Mouse (Mus musculus): Measurements from ENCODE around the gene Exd2. TPM values are rescaled to one million over a fixed set of nuclear protein-coding genes. Genes with fewer than 3 reads are reported as not detected.

The Exd2 gene
- polyA plus RNA-seq (2012; rRNA removed) = 19.0 and 24.2 TPM in 2 replicates

DNA sequence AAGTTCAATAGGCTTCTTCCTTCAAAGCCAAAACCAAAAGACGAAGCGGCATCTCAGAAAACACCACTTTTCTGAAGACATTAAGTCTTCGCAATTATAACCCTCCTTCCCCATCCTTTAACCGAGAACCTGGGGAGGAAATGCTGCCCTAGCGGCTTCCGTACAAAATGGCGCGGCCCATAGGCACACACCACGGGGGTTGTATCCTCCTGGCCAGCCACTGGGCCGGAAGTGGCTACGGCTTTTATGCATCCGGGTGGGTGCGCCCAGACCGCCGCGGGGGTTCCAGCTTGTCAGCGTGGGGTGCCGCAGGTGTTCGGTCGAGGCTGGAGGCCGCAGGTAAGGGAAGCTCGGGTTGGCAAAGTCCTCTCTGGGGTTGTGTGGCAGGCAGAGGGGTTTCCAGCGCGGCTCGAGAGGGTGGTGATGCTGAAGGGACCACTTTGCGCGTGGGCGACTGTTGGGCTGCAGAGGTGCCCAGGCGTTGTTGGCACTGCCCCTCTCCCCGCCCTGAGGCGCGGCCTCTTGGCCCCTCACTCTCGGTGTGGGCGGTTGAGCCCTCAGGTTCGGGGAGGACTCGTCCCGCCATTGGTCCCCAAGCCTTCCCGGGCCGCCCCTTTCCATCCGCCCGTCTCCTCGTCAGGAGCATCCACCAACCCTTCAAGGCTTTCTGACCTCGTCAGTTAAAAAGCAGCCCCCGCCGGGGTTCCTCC lies at the start of gene Exd2:
Gene Exd2, plus strand, starts transcription at position 154 of the 710 bp plus-strand sequence.
- H3K36me3 ChIP-seq (ENCODE audit: control insufficient read depth, insufficient read depth, low read length) = no peaks in the 10 kb centered on the region
- H3K4me1 ChIP-seq (ENCODE audit: control insufficient read depth, insufficient read depth, low read length) = peaks cover 3% of the 10 kb centered on the region; the same call in 1 of the 2 replicates
- TF ChIP-seq CTCF (IDR thresholded peaks at IDR 0.05; ENCODE audit: control insufficient read depth, insufficient read depth, insufficient replicate concordance, low read depth, low read length) (no peak), POLR2A (IDR thresholded peaks at IDR 0.05; ENCODE audit: control insufficient read depth, low read depth, low read length) (peak; percentile 82)
- H3K4me3 ChIP-seq (ENCODE audit: control insufficient read depth, low read depth, low read length) = peak within 1 kb of the TSS; percentile 99
- H3K27ac ChIP-seq (ENCODE audit: control insufficient read depth, insufficient read depth, low read depth, low read length) = peak within 1 kb of the TSS; percentile 97
- no peaks in the 10 kb centered on the region for H3K27me3 ChIP-seq (ENCODE audit: control insufficient read depth, insufficient read depth, low read length)

DNA sequence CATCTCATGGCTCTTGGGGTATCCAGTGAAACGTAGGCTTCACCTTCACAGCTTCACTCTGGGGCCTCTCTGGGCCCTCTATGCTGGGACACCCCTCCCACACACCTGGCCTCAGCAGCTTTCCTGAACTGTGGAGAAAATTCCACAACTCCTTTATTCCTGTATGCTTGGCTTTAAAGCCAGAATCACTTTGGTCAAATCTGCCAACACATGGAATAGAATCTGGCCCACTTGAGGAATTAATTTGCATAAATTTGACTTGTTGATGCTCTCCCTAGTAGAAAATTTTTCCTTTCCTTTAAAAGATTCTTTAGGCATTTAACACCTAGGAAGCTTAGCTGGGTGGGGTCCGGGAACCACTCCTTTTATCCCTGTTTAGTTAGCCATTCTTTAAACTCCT lies 47.8 kb upstream of the Exd2 start:
- no peak overlapping the region for H3K27ac ChIP-seq (ENCODE audit: control insufficient read depth, insufficient read depth, low read depth, low read length)
- TF ChIP-seq POLR2A (IDR thresholded peaks at IDR 0.05; ENCODE audit: control insufficient read depth, low read depth, low read length) = no peak
- TF ChIP-seq CTCF (IDR thresholded peaks at IDR 0.05; ENCODE audit: control insufficient read depth, insufficient read depth, insufficient replicate concordance, low read depth, low read length) = no peak
- H3K4me3 ChIP-seq (ENCODE audit: control insufficient read depth, low read depth, low read length) = no peak overlapping the region
- H3K4me1 ChIP-seq (ENCODE audit: control insufficient read depth, insufficient read depth, low read length) = no peaks in the 10 kb centered on the region
- no peaks in the 10 kb centered on the region for H3K27me3 ChIP-seq (ENCODE audit: control insufficient read depth, insufficient read depth, low read length)
- H3K36me3 ChIP-seq (ENCODE audit: control insufficient read depth, insufficient read depth, low read length) = no peaks in the 10 kb centered on the region

DNA sequence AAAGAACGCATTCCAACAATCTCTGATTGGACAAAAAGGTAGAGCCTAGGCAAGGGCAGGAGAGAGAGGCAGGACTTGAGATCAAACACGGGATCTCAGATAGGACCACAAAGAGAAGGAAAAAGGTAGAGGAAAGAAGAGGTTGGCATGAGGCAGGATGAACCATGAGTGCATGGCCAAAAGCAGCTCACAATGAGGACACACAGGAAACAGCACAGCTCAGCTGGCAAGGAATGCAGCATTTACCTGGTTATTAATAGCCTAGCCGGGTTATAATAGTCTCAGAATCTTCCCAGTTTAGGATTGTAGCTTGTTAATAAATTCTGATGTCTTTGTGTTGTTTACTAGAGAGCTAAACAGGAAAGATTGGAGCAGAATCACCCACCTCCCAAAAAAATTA lies 35.2 kb upstream of the Exd2 start:
- TF ChIP-seq CTCF (IDR thresholded peaks at IDR 0.05; ENCODE audit: control insufficient read depth, insufficient read depth, insufficient replicate concordance, low read depth, low read length) (no peak), POLR2A (IDR thresholded peaks at IDR 0.05; ENCODE audit: control insufficient read depth, low read depth, low read length) (no peak)
- no peaks in the 10 kb centered on the region for H3K27me3 ChIP-seq (ENCODE audit: control insufficient read depth, insufficient read depth, low read length)
- H3K36me3 ChIP-seq (ENCODE audit: control insufficient read depth, insufficient read depth, low read length) = no peaks in the 10 kb centered on the region
- no peak overlapping the region for H3K27ac ChIP-seq (ENCODE audit: control insufficient read depth, insufficient read depth, low read depth, low read length)
- no peak overlapping the region for H3K4me3 ChIP-seq (ENCODE audit: control insufficient read depth, low read depth, low read length)
- no peaks in the 10 kb centered on the region for H3K4me1 ChIP-seq (ENCODE audit: control insufficient read depth, insufficient read depth, low read length)

DNA sequence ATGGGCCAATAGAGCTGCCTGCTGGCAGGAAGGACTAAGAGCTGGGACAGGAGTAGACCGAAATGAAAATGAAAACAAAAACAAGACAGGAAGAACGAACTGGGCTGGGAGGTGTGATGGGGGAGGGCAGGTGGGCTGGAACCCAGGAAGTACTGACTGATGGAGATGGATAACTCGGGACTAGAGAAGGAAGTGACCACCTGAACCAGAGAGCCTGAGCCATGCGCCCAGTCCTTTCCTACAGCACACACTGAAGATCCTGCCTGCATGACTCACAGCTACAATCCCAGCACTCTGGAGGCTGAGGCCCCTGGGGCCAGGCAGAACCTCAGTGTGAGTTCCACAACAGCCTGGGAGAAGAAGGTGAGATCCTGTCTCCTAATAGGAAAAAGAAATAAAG lies 29.6 kb upstream of the Exd2 start:
- H3K27ac ChIP-seq (ENCODE audit: control insufficient read depth, insufficient read depth, low read depth, low read length) = no peak overlapping the region
- TF ChIP-seq CTCF (IDR thresholded peaks at IDR 0.05; ENCODE audit: control insufficient read depth, insufficient read depth, insufficient replicate concordance, low read depth, low read length) = no peak
- TF ChIP-seq POLR2A (IDR thresholded peaks at IDR 0.05; ENCODE audit: control insufficient read depth, low read depth, low read length) = no peak

DNA sequence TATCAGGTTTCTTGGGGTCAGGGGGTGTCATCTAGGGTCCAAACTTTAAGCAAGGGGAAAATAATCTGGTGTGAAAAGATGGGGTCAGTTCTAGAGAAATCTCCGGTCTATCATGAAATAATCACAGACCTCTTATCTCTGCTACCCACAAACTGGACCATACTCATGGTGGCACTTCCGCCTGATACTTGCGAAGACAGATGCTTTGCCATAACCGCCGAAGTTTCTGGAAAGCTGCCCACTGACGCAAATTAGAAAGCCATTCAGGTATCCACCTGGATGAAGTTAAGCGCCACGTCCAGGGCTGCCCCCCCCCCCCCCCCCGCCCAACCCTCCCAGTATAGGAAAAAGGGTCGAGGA lies 28.3 kb upstream of the Exd2 start:
- Histone ChIP-seq H3K4me1 (ENCODE audit: control insufficient read depth, insufficient read depth, low read length) (peaks cover 3% of the 10 kb centered on the region), H3K27ac (ENCODE audit: control insufficient read depth, insufficient read depth, low read depth, low read length) (no peak overlapping the region), H3K36me3 (ENCODE audit: control insufficient read depth, insufficient read depth, low read length) (no peaks in the 10 kb centered on the region), H3K27me3 (ENCODE audit: control insufficient read depth, insufficient read depth, low read length) (no peaks in the 10 kb centered on the region), H3K4me3 (ENCODE audit: control insufficient read depth, low read depth, low read length) (peak overlapping the region; percentile 100)
- TF ChIP-seq POLR2A (IDR thresholded peaks at IDR 0.05; ENCODE audit: control insufficient read depth, low read depth, low read length) = no peak
- TF ChIP-seq CTCF (IDR thresholded peaks at IDR 0.05; ENCODE audit: control insufficient read depth, insufficient read depth, insufficient replicate concordance, low read depth, low read length) = no peak

More for the DNA sequence above, 29.6 kb upstream of the Exd2 start:
- no peak overlapping the region for H3K4me3 ChIP-seq (ENCODE audit: control insufficient read depth, low read depth, low read length)
- no peaks in the 10 kb centered on the region for H3K27me3 ChIP-seq (ENCODE audit: control insufficient read depth, insufficient read depth, low read length)
- peaks cover 3% of the 10 kb centered on the region for H3K4me1 ChIP-seq (ENCODE audit: control insufficient read depth, insufficient read depth, low read length)
- H3K36me3 ChIP-seq (ENCODE audit: control insufficient read depth, insufficient read depth, low read length) = no peaks in the 10 kb centered on the region

DNA sequence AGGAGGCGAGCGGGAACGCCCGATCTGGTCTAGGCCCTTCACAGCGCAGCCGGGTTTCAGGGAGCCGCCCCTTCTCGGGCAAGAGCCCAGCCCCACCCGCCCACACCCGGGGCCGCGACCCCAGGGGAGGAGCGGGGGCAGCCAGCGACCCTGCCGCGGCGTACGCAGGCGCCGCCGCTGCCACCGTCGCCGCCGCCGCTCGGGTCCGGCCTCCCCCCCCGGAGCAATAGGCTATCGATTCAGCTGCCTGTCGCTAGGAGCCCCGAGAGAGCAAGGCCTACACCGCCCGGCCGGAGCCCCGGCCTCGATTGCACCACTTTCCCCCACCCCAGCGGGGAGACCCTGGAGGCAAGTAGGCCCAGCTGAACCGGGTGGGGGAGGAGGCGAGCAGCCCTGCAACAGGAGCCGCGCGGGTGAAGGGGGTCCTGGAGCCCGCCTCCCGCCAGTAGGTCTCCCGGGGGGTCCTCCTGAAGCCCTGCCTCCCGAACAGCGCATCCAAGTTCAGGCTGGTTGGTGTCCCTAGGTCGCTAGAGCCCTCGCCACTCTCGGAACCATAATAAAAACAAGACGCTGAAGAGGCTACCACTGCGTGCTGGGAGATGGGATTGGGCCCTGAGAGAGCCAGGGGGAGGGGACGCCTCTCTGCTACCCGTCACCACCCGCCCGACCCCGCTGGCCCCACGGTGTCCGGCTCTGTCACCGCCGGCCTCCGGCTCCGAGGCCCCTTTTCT lies 27.8 kb upstream of the Exd2 start:
- peak overlapping the region; percentile 100 for H3K4me3 ChIP-seq (ENCODE audit: control insufficient read depth, low read depth, low read length)
- H3K4me1 ChIP-seq (ENCODE audit: control insufficient read depth, insufficient read depth, low read length) = peaks cover 3% of the 10 kb centered on the region
- no peaks in the 10 kb centered on the region for H3K27me3 ChIP-seq (ENCODE audit: control insufficient read depth, insufficient read depth, low read length)
- H3K27ac ChIP-seq (ENCODE audit: control insufficient read depth, insufficient read depth, low read depth, low read length) = peak overlapping the region; percentile 99
- H3K36me3 ChIP-seq (ENCODE audit: control insufficient read depth, insufficient read depth, low read length) = no peaks in the 10 kb centered on the region
- TF ChIP-seq POLR2A (IDR thresholded peaks at IDR 0.05; ENCODE audit: control insufficient read depth, low read depth, low read length) = no peak
- no peak for TF ChIP-seq CTCF (IDR thresholded peaks at IDR 0.05; ENCODE audit: control insufficient read depth, insufficient read depth, insufficient replicate concordance, low read depth, low read length)

DNA sequence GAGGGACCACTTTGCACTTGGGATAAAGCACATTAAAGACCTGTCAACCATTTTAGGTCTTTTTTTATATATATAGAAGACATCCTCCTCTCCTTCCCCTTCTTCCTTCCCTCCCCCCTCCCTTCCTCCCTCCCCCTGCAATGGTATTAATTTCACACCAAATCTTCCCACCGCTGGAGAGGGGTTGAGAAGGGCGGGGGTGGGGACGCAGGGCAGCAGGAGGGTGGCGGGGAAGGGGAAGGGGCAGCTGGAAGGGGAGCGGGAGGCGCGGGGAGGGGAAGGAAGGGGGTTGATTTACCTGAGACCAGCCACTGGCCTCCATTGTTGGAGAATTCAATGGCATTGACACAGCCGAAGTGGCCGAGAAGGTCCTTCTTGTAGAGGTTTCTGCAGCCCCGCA lies 27.0 kb upstream of the Exd2 start:
- no peaks in the 10 kb centered on the region for H3K27me3 ChIP-seq (ENCODE audit: control insufficient read depth, insufficient read depth, low read length)
- TF ChIP-seq POLR2A (IDR thresholded peaks at IDR 0.05; ENCODE audit: control insufficient read depth, low read depth, low read length) = no peak
- TF ChIP-seq CTCF (IDR thresholded peaks at IDR 0.05; ENCODE audit: control insufficient read depth, insufficient read depth, insufficient replicate concordance, low read depth, low read length) = no peak
- peaks cover 3% of the 10 kb centered on the region for H3K4me1 ChIP-seq (ENCODE audit: control insufficient read depth, insufficient read depth, low read length)
- no peaks in the 10 kb centered on the region for H3K36me3 ChIP-seq (ENCODE audit: control insufficient read depth, insufficient read depth, low read length)
- peak overlapping the region; percentile 100 for H3K4me3 ChIP-seq (ENCODE audit: control insufficient read depth, low read depth, low read length)
- H3K27ac ChIP-seq (ENCODE audit: control insufficient read depth, insufficient read depth, low read depth, low read length) = peak overlapping the region; percentile 99

Data from testis, adult 2 months (tissue).